Mouse (Mus musculus) kidney, embryonic 14.5 days (tissue): Measurements from ENCODE around the gene Rhobtb3. TPM values are rescaled to one million over a fixed set of nuclear protein-coding genes. Genes with fewer than 3 reads are reported as not detected.
"Not testable (repeated sequence)": the region's sequence is repeated elsewhere in the genome, so short reads cannot be mapped to it uniquely, and the experiment has no call there.

Experiments
- ATAC-seq: fragments of 200-750 bp; cut with Nextera tagmentation; 2 replicates; pipeline ENCODE4 v1.8.0; 2017; ENCODE audit warnings: moderate number of reproducible peaks, mild to moderate bottlenecking, moderate TSS enrichment, moderate library complexity; ENCODE audit not compliant: low FRiP score, low TSS enrichment
- H3K27ac ChIP-seq: fragments of 300-500 bp; sonication (generic); 2 replicates; pipeline ENCODE4 v1.5.1; 2014; ENCODE audit warnings: low read depth, mild to moderate bottlenecking, low read length, moderate library complexity, mixed read lengths
- H3K27me3 ChIP-seq: fragments of 300-500 bp; sonication (generic); 2 replicates; pipeline ENCODE4 v1.6.1; 2014; ENCODE audit warnings: mild to moderate bottlenecking, low read length; ENCODE audit not compliant: control insufficient read depth, insufficient read depth
- H3K36me3 ChIP-seq: fragments of 300-500 bp; sonication (generic); 2 replicates; pipeline ENCODE4 v1.6.1; 2014; ENCODE audit warnings: low read length, mixed read lengths; ENCODE audit not compliant: control insufficient read depth, insufficient read depth
- H3K4me1 ChIP-seq: fragments of 300-500 bp; sonication (generic); 2 replicates; pipeline ENCODE4 v1.6.1; 2014; ENCODE audit warnings: low read length, mixed read lengths; ENCODE audit not compliant: control insufficient read depth, insufficient read depth
- H3K4me2 ChIP-seq: fragments of 300-500 bp; sonication (generic); replicated peaks from 2 replicates; pipeline ENCODE4 v1.6.1; 2014; ENCODE audit warnings: low read depth, mild to moderate bottlenecking, low read length
- H3K4me3 ChIP-seq: fragments of 300-500 bp; sonication (generic); 2 replicates; pipeline ENCODE4 v1.5.1; 2014; ENCODE audit warnings: mild to moderate bottlenecking, low read length
- H3K9ac ChIP-seq: fragments of 300-500 bp; sonication (generic); 2 replicates; pipeline ENCODE4 v1.6.1; 2014; ENCODE audit warnings: low read depth, mild to moderate bottlenecking, low read length, moderate library complexity
- H3K9me3 ChIP-seq: fragments of 300-500 bp; sonication (generic); 2 replicates; pipeline ENCODE4 v1.6.1; 2016; ENCODE audit warnings: low read length; ENCODE audit not compliant: control insufficient read depth
- WGBS: fragments of 180-500 bp; shearing (Covaris S2); extraction: QIAGEN DNeasy Blood & Tissue Kit; methylation state at CpG from one replicate; pipeline ENCODE4 v1.1.7; 2014; 5-methylcytosine and 5-hydroxymethylcytosine counted together
- polyA plus RNA-seq: library from polyadenylated mRNA; unstranded; fragments of >200 nt; fragmentation: Nextera tagmentation; extraction: Ambion mirVana; gene quantifications from 2 replicates; pipeline ENCODE4 v1.2.1, GENCODE M21; 2014

Rhobtb3 gene
- polyA plus RNA-seq, 1 experiment from 2014 or later = 67.0 TPM

- Histone ChIP-seq H3K27me3 (no peaks in the 10 kb centered on the region), H3K9me3 (no peaks in the 10 kb centered on the region), H3K4me1 (no peaks in the 10 kb centered on the region), H3K4me3 (no peak overlapping the region), H3K9ac (no peak overlapping the region), H3K27ac (no peak overlapping the region), H3K36me3 (peaks cover 15% of the 10 kb centered on the region), H3K4me2 (no peak overlapping the region)
- peak; percentile 96 for ATAC-seq
- WGBS = 11% methylated on average over 5 of the region's 5 CpGs
These were observed 12.7 kb downstream of the Rhobtb3 start for GRCm38 (mm10) chr13:75931073-75931472.

GRCm38 (mm10) chr13:75930660-75931059 lies 13.1 kb downstream of the Rhobtb3 start:
- 51% methylated on average over 2 of the region's 2 CpGs for WGBS
- Histone ChIP-seq H3K4me2 (no peak overlapping the region), H3K27me3 (no peaks in the 10 kb centered on the region), H3K4me3 (no peak overlapping the region), H3K4me1 (no peaks in the 10 kb centered on the region), H3K36me3 (peaks cover 15% of the 10 kb centered on the region), H3K9ac (no peak overlapping the region), H3K27ac (no peak overlapping the region), H3K9me3 (no peaks in the 10 kb centered on the region)
- ATAC-seq = 0 out of 2 replicates have a peak, but pooled peaks have one; percentile 23

GRCm38 (mm10) chr13:75930023-75930422 lies 13.7 kb downstream of the Rhobtb3 start:
- no peaks in the 10 kb centered on the region for H3K27me3 ChIP-seq
- no peak overlapping the region for H3K4me2 ChIP-seq
- no peaks in the 10 kb centered on the region for H3K9me3 ChIP-seq
- H3K36me3 ChIP-seq = peaks cover 15% of the 10 kb centered on the region
- no peaks in the 10 kb centered on the region for H3K4me1 ChIP-seq
- no peak overlapping the region for H3K4me3 ChIP-seq
- ATAC-seq = peak; percentile 7; the same call in 1 of the 2 replicates
- 94% methylated on average over 20 of the region's 20 CpGs for WGBS
- H3K9ac ChIP-seq = no peak overlapping the region
- H3K27ac ChIP-seq = no peak overlapping the region

- 91% methylated on average over 5 of the region's 5 CpGs for WGBS
These were observed 14.7 kb downstream of the Rhobtb3 start for GRCm38 (mm10) chr13:75929071-75929470.

GRCm38 (mm10) chr13:75927951-75928350 lies 15.8 kb downstream of the Rhobtb3 start:
- peaks cover 15% of the 10 kb centered on the region for H3K36me3 ChIP-seq
- no peak overlapping the region for H3K9ac ChIP-seq
- no peaks in the 10 kb centered on the region for H3K27me3 ChIP-seq
- no peaks in the 10 kb centered on the region for H3K9me3 ChIP-seq
- H3K4me2 ChIP-seq = no peak overlapping the region
- no peaks in the 10 kb centered on the region for H3K4me1 ChIP-seq
- no peak overlapping the region for H3K4me3 ChIP-seq
- H3K27ac ChIP-seq = no peak overlapping the region
- no peak for ATAC-seq

More at GRCm38 (mm10) chr13:75929071-75929470, 14.7 kb downstream of the Rhobtb3 start:
- H3K4me2 ChIP-seq, H3K9ac ChIP-seq, H3K4me3 ChIP-seq, H3K9me3 ChIP-seq, H3K27ac ChIP-seq, ATAC-seq, H3K4me1 ChIP-seq, H3K27me3 ChIP-seq: not testable (repeated sequence)
- peaks cover 15% of the 10 kb centered on the region for H3K36me3 ChIP-seq

GRCm38 (mm10) chr13:75914151-75914550 lies 29.6 kb downstream of the Rhobtb3 start:
- Histone ChIP-seq H3K9ac (no peak overlapping the region), H3K27me3 (no peaks in the 10 kb centered on the region), H3K4me1 (no peaks in the 10 kb centered on the region), H3K36me3 (peaks cover 59% of the 10 kb centered on the region), H3K4me2 (no peak overlapping the region), H3K9me3 (no peaks in the 10 kb centered on the region), H3K27ac (no peak overlapping the region), H3K4me3 (no peak overlapping the region)
- ATAC-seq = no peak
- 69% methylated on average over 4 of the region's 4 CpGs for WGBS

- Histone ChIP-seq H3K4me2 (no peak overlapping the region), H3K9me3 (no peaks in the 10 kb centered on the region), H3K27ac (no peak overlapping the region), H3K9ac (no peak overlapping the region), H3K27me3 (no peaks in the 10 kb centered on the region), H3K4me3 (no peak overlapping the region), H3K4me1 (0 out of 2 replicates have a peak, but pooled peaks cover 3% of the 10 kb centered on the region), H3K36me3 (peaks cover 24% of the 10 kb centered on the region; the same call in 1 of the 2 replicates)
- ATAC-seq = peak; percentile 42; the same call in 1 of the 2 replicates
- WGBS = 62% methylated on average over 2 of the region's 2 CpGs
These were observed 35.5 kb downstream of the Rhobtb3 start for GRCm38 (mm10) chr13:75908187-75908586.

GRCm38 (mm10) chr13:75907133-75907532 lies 36.6 kb downstream of the Rhobtb3 start:
- H3K4me2 ChIP-seq = no peak overlapping the region
- no peak overlapping the region for H3K27ac ChIP-seq
- peak; percentile 81; the same call in 1 of the 2 replicates for ATAC-seq
- 0 out of 2 replicates have a peak, but pooled peaks cover 3% of the 10 kb centered on the region for H3K4me1 ChIP-seq
- peaks cover 27% of the 10 kb centered on the region; the same call in 1 of the 2 replicates for H3K36me3 ChIP-seq
- no peak overlapping the region for H3K4me3 ChIP-seq
- H3K9ac ChIP-seq = no peak overlapping the region
- WGBS = 55% methylated on average over 5 of the region's 5 CpGs
- H3K27me3 ChIP-seq = no peaks in the 10 kb centered on the region
- H3K9me3 ChIP-seq = no peaks in the 10 kb centered on the region

- H3K36me3 ChIP-seq = peaks cover 16% of the 10 kb centered on the region; the same call in 1 of the 2 replicates
- H3K4me3 ChIP-seq = no peak overlapping the region
- no peak for ATAC-seq
- no peak overlapping the region for H3K4me2 ChIP-seq
- H3K27ac ChIP-seq = no peak overlapping the region
- H3K9ac ChIP-seq = no peak overlapping the region
- H3K9me3 ChIP-seq = no peaks in the 10 kb centered on the region
- H3K27me3 ChIP-seq = no peaks in the 10 kb centered on the region
- WGBS = 93% methylated on average over 5 of the region's 5 CpGs
- 0 out of 2 replicates have a peak, but pooled peaks cover 3% of the 10 kb centered on the region for H3K4me1 ChIP-seq
These were observed 39.1 kb downstream of the Rhobtb3 start for GRCm38 (mm10) chr13:75904660-75905059.
